Mouse (Mus musculus) hindbrain, embryonic 15.5 days (tissue): ENCODE data around the gene Vamp2. TPM values are rescaled to one million over a fixed set of nuclear protein-coding genes. Genes with fewer than 3 reads are reported as not detected.

Experiments used
- ATAC-seq: fragments of 200-750 bp; cut with Nextera tagmentation; 2 replicates; pipeline ENCODE4 v1.8.0; 2017; ENCODE audit warnings: low read depth, moderate number of reproducible peaks, moderate TSS enrichment; ENCODE audit not compliant: low FRiP score
- H3K27ac ChIP-seq: fragments of 300-500 bp; sonication (generic); replicated peaks from 2 replicates; pipeline ENCODE4 v1.5.1; 2015; ENCODE audit warnings: mild to moderate bottlenecking, inconsistent platforms
- H3K27me3 ChIP-seq: fragments of 300-500 bp; sonication (generic); 2 replicates; pipeline ENCODE4 v1.6.1; 2015; ENCODE audit warnings: control low read depth, inconsistent platforms
- H3K36me3 ChIP-seq: fragments of 300-500 bp; sonication (generic); 2 replicates; pipeline ENCODE4 v1.6.1; 2015; ENCODE audit warnings: control low read depth, inconsistent platforms
- H3K4me1 ChIP-seq: fragments of 300-500 bp; sonication (generic); replicated peaks from 2 replicates; pipeline ENCODE4 v1.6.1; 2015; ENCODE audit warnings: control low read depth, inconsistent platforms
- H3K4me2 ChIP-seq: fragments of 300-500 bp; sonication (generic); 2 replicates; pipeline ENCODE4 v1.6.1; 2015; ENCODE audit warnings: moderate library complexity, mild to moderate bottlenecking, inconsistent platforms
- H3K4me3 ChIP-seq: fragments of 300-500 bp; sonication (generic); 2 replicates; pipeline ENCODE4 v1.5.1; 2015; ENCODE audit warnings: mild to moderate bottlenecking, inconsistent platforms
- H3K9ac ChIP-seq: fragments of 300-500 bp; sonication (generic); 2 replicates; pipeline ENCODE4 v1.6.1; 2015; ENCODE audit warnings: inconsistent platforms
- H3K9me3 ChIP-seq: fragments of 300-500 bp; sonication (generic); 2 replicates; pipeline ENCODE4 v1.6.1; 2016; ENCODE audit warnings: control low read depth, inconsistent platforms
- WGBS: fragments of 180-500 bp; shearing (Covaris S2); methylation state at CpG from one replicate; pipeline ENCODE4 v1.1.7; 2015; 5-methylcytosine and 5-hydroxymethylcytosine counted together
- polyA plus RNA-seq: library from polyadenylated mRNA; unstranded; fragments of >200 nt; fragmentation: Nextera tagmentation; extraction: Ambion mirVana; gene quantifications from 2 replicates; pipeline ENCODE4 v1.2.1, GENCODE M21; 2015

Gene Vamp2
- polyA plus RNA-seq, 1 experiment from 2014 or later, result 437 TPM

GRCm38 (mm10) chr11:69059357-69059974, 28.8 kb upstream of the Vamp2 start, which contains the start of gene Borcs6:
Gene Borcs6 (plus strand): TSS chr11:69059717.
- no peaks in the 10 kb centered on the region for H3K27me3 ChIP-seq
- peak within 1 kb of the TSS; percentile 95 for H3K27ac ChIP-seq
- peak within 1 kb of the TSS; percentile 79 for H3K4me3 ChIP-seq
- H3K4me2 ChIP-seq, result peak within 1 kb of the TSS; percentile 68
- H3K4me1 ChIP-seq, result peaks cover 39% of the 10 kb centered on the region
- no peaks in the 10 kb centered on the region for H3K36me3 ChIP-seq
- peak within 1 kb of the TSS; percentile 87 for H3K9ac ChIP-seq
- ATAC-seq, result peak; percentile 95
- no peaks in the 10 kb centered on the region for H3K9me3 ChIP-seq
- WGBS, result under 1% methylated on average over 64 of the region's 64 CpGs

- ATAC-seq, result no peak
- under 1% methylated on average over 38 of the region's 49 CpGs for WGBS
- Histone ChIP-seq H3K4me1 (peaks cover 42% of the 10 kb centered on the region), H3K27me3 (no peaks in the 10 kb centered on the region), H3K9ac (peak overlapping the region; percentile 87), H3K4me3 (peak overlapping the region; percentile 79), H3K36me3 (no peaks in the 10 kb centered on the region), H3K9me3 (no peaks in the 10 kb centered on the region), H3K4me2 (peak overlapping the region; percentile 68), H3K27ac (peak overlapping the region; percentile 95)
Measured at GRCm38 (mm10) chr11:69059975-69060411, 28.3 kb upstream of the Vamp2 start.

GRCm38 (mm10) chr11:69060448-69061254, 27.6 kb upstream of the Vamp2 start:
- Histone ChIP-seq H3K27me3 (no peaks in the 10 kb centered on the region), H3K4me1 (peaks cover 45% of the 10 kb centered on the region), H3K4me3 (peak overlapping the region; percentile 79), H3K9ac (peak overlapping the region; percentile 87), H3K27ac (peak overlapping the region; percentile 95), H3K4me2 (peak overlapping the region; percentile 68), H3K9me3 (no peaks in the 10 kb centered on the region), H3K36me3 (no peaks in the 10 kb centered on the region)
- 1% methylated on average over 40 of the region's 40 CpGs for WGBS
- no peak for ATAC-seq

GRCm38 (mm10) chr11:69061255-69061912, 26.9 kb upstream of the Vamp2 start:
- Histone ChIP-seq H3K27ac (no peak overlapping the region), H3K4me2 (peak overlapping the region; percentile 68), H3K9ac (peak overlapping the region; percentile 87), H3K9me3 (no peaks in the 10 kb centered on the region), H3K27me3 (no peaks in the 10 kb centered on the region), H3K4me1 (peaks cover 53% of the 10 kb centered on the region), H3K36me3 (no peaks in the 10 kb centered on the region), H3K4me3 (peak overlapping the region; percentile 79)
- ATAC-seq, result no peak
- 9% methylated on average over 17 of the region's 17 CpGs for WGBS

GRCm38 (mm10) chr11:69062194-69062760, 26.0 kb upstream of the Vamp2 start:
- under 1% methylated on average over 17 of the region's 17 CpGs for WGBS
- Histone ChIP-seq H3K4me1 (peaks cover 57% of the 10 kb centered on the region), H3K4me3 (peak overlapping the region; percentile 79), H3K4me2 (peak overlapping the region; percentile 68), H3K27ac (peak overlapping the region; percentile 85), H3K36me3 (no peaks in the 10 kb centered on the region), H3K27me3 (no peaks in the 10 kb centered on the region), H3K9me3 (no peaks in the 10 kb centered on the region), H3K9ac (0 out of 2 replicates have a peak overlapping the region, but pooled peaks have one; percentile 25)
- ATAC-seq, result no peak

- no peaks in the 10 kb centered on the region for H3K9me3 ChIP-seq
- peak overlapping the region; percentile 79 for H3K4me3 ChIP-seq
- peaks cover 56% of the 10 kb centered on the region for H3K4me1 ChIP-seq
- H3K36me3 ChIP-seq, result no peaks in the 10 kb centered on the region
- H3K9ac ChIP-seq, result 0 out of 2 replicates have a peak overlapping the region, but pooled peaks have one; percentile 43
- H3K4me2 ChIP-seq, result peak overlapping the region; percentile 68
- ATAC-seq, result peak; percentile 59; the same call in 1 of the 2 replicates
- under 1% methylated on average over 19 of the region's 19 CpGs for WGBS
- H3K27ac ChIP-seq, result peak overlapping the region; percentile 85
- H3K27me3 ChIP-seq, result no peaks in the 10 kb centered on the region
Measured at GRCm38 (mm10) chr11:69062761-69063224, 25.5 kb upstream of the Vamp2 start.

GRCm38 (mm10) chr11:69063413-69064201, 24.7 kb upstream of the Vamp2 start:
- WGBS, result under 1% methylated on average over 31 of the region's 31 CpGs
- ATAC-seq, result no peak
- Histone ChIP-seq H3K4me2 (peak overlapping the region; percentile 68), H3K4me3 (peak overlapping the region; percentile 79), H3K9ac (peak overlapping the region; percentile 55), H3K4me1 (peaks cover 48% of the 10 kb centered on the region), H3K27me3 (no peaks in the 10 kb centered on the region), H3K27ac (peak overlapping the region; percentile 85), H3K36me3 (no peaks in the 10 kb centered on the region), H3K9me3 (no peaks in the 10 kb centered on the region)

GRCm38 (mm10) chr11:69064259-69065133, 23.8 kb upstream of the Vamp2 start:
- H3K27ac ChIP-seq, result no peak overlapping the region
- peak overlapping the region; percentile 79 for H3K4me3 ChIP-seq
- no peaks in the 10 kb centered on the region for H3K36me3 ChIP-seq
- no peak for ATAC-seq
- WGBS, result 48% methylated on average over 9 of the region's 9 CpGs
- peak overlapping the region; percentile 68 for H3K4me2 ChIP-seq
- H3K9ac ChIP-seq, result peak overlapping the region; percentile 55; the same call in 1 of the 2 replicates
- H3K27me3 ChIP-seq, result no peaks in the 10 kb centered on the region
- no peaks in the 10 kb centered on the region for H3K9me3 ChIP-seq
- H3K4me1 ChIP-seq, result peaks cover 46% of the 10 kb centered on the region

GRCm38 (mm10) chr11:69065394-69065925, 22.8 kb upstream of the Vamp2 start:
- no peak overlapping the region for H3K9ac ChIP-seq
- peaks cover 50% of the 10 kb centered on the region for H3K4me1 ChIP-seq
- no peaks in the 10 kb centered on the region for H3K36me3 ChIP-seq
- H3K9me3 ChIP-seq, result no peaks in the 10 kb centered on the region
- 52% methylated on average over 3 of the region's 3 CpGs for WGBS
- peak overlapping the region; percentile 44 for H3K4me3 ChIP-seq
- ATAC-seq, result no peak
- H3K27ac ChIP-seq, result no peak overlapping the region
- no peaks in the 10 kb centered on the region for H3K27me3 ChIP-seq
- peak overlapping the region; percentile 86 for H3K4me2 ChIP-seq
